Mouse (Mus musculus) heart, postnatal 0 days (tissue): ENCODE measurements around the gene Mrvi1.

Source experiments
- CTCF ChIP-seq: IDR thresholded peaks from 2 replicates; pipeline ENCODE4 v1.5.1; 2016; ENCODE audit warnings: antibody characterized with exemption, control low read depth, low read depth
- EP300 ChIP-seq: IDR thresholded peaks from 2 replicates; pipeline ENCODE4 v1.6.1; 2016; ENCODE audit warnings: antibody characterized with exemption, low read depth

GRCm38 (mm10) chr7:110956422-110957170, 25.7 kb downstream of the Mrvi1 start:
- TF ChIP-seq CTCF = no peak
- no peak for TF ChIP-seq EP300
